Mouse (Mus musculus): Measurements from ENCODE around the gene Zmiz2. TPM values are rescaled to one million over a fixed set of nuclear protein-coding genes. Genes with fewer than 3 reads are reported as not detected.
A peak's percentile ranks its signal among the peaks of the same experiment; 100 is the strongest.
"Not testable (repeated sequence)": the region's sequence is repeated elsewhere in the genome, so short reads cannot be mapped to it uniquely, and the experiment has no call there.

Gene Zmiz2
- polyA plus RNA-seq, 1 experiment from 2014 or later, result 19.3 TPM

- ATAC-seq (ENCODE audit: low FRiP score) (peak; percentile 75; the same call in 1 of the 2 replicates), DNase-seq (ENCODE audit: low spot score) (peak; percentile 47)
- Histone ChIP-seq H3K4me3 (ENCODE audit: low read depth, low read length) (peak within 1 kb of the TSS; percentile 97), H3K27me3 (ENCODE audit: control insufficient read depth, insufficient read depth, low read length) (no peaks in the 10 kb centered on the region), H3K36me3 (ENCODE audit: control insufficient read depth, insufficient read depth, low read length) (no peaks in the 10 kb centered on the region), H3K4me1 (replicated peaks; ENCODE audit: control insufficient read depth, insufficient read depth, low read length) (peaks cover 3% of the 10 kb centered on the region; the same call in 1 of the 2 replicates), H3K9me3 (ENCODE audit: control insufficient read depth, low read length) (no peaks in the 10 kb centered on the region), H3K9ac (ENCODE audit: low read depth, low read length) (peak within 1 kb of the TSS; percentile 96), H3K27ac (ENCODE audit: low read depth, low read length) (peak within 1 kb of the TSS; percentile 93), H3K4me2 (replicated peaks; ENCODE audit: low read depth, low read length) (peak within 1 kb of the TSS; percentile 92)
- 10% methylated on average over 21 of the region's 21 CpGs for WGBS
Measured at GRCm38 (mm10) chr11:6414751-6415550, 26.1 kb downstream of the Zmiz2 start, which contains the start of gene Ppia. Ppia (plus strand) TSS chr11:6415443.

DNA sequence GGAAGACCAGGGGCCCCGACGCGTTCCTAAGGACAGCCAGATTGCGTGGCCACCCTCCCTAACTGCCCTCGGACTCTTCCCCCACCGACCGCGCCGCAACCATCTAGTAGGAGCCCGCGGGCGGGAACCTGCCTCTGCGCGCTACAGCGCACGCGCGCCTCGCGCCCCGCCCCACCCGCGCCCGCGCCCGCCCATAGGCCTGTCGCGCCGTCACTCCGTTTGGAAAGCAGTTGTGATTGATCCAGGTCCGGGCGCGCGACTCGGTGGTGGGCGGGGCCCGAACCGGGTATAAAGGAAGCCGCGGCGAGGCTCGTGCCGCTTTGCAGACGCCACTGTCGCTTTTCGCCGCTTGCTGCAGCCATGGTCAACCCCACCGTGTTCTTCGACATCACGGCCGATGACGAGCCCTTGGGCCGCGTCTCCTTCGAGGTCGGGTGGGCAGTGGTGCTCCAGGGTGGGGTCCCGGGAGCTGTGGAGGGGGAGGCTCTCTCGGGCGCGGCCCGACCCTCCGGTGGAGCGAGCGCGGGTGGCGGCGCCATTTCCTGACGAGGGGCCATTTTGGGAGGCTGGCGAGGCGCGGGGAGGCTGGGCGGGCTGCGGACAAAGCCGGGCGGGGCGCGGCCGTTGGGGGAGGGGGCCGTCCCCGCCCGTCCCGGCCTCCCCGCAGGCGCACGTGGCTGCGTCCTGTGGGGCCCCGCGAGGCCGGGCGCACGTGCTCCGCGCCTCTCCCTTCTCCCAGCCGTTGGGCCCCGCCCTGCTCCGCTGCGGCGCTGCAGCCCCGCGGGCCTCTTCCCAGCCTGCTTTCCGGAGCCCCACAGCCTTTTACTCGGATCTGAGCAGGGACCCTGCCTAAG, 26.9 kb downstream of the Zmiz2 start:
- Histone ChIP-seq H3K4me2 (replicated peaks; ENCODE audit: low read depth, low read length) (peak overlapping the region; percentile 92), H3K36me3 (ENCODE audit: control insufficient read depth, insufficient read depth, low read length) (no peaks in the 10 kb centered on the region), H3K27ac (ENCODE audit: low read depth, low read length) (peak overlapping the region; percentile 93), H3K4me1 (replicated peaks; ENCODE audit: control insufficient read depth, insufficient read depth, low read length) (peaks cover 3% of the 10 kb centered on the region; the same call in 1 of the 2 replicates), H3K4me3 (ENCODE audit: low read depth, low read length) (peak overlapping the region; percentile 97), H3K9ac (ENCODE audit: low read depth, low read length) (peak overlapping the region; percentile 96), H3K27me3 (ENCODE audit: control insufficient read depth, insufficient read depth, low read length) (no peaks in the 10 kb centered on the region), H3K9me3 (ENCODE audit: control insufficient read depth, low read length) (no peaks in the 10 kb centered on the region)
- WGBS, result under 1% methylated on average over 72 of the region's 102 CpGs
- DNase-seq (ENCODE audit: low spot score), result peak; percentile 98
- ATAC-seq (ENCODE audit: low FRiP score), result peak; percentile 96

- peak overlapping the region; percentile 92 for H3K4me2 ChIP-seq (replicated peaks; ENCODE audit: low read depth, low read length)
- no peaks in the 10 kb centered on the region for H3K27me3 ChIP-seq (ENCODE audit: control insufficient read depth, insufficient read depth, low read length)
- peak overlapping the region; percentile 96 for H3K9ac ChIP-seq (ENCODE audit: low read depth, low read length)
- no peaks in the 10 kb centered on the region for H3K9me3 ChIP-seq (ENCODE audit: control insufficient read depth, low read length)
- no peaks in the 10 kb centered on the region for H3K36me3 ChIP-seq (ENCODE audit: control insufficient read depth, insufficient read depth, low read length)
- peaks cover 3% of the 10 kb centered on the region; the same call in 1 of the 2 replicates for H3K4me1 ChIP-seq (replicated peaks; ENCODE audit: control insufficient read depth, insufficient read depth, low read length)
- peak; percentile 79 for DNase-seq (ENCODE audit: low spot score)
- peak overlapping the region; percentile 93 for H3K27ac ChIP-seq (ENCODE audit: low read depth, low read length)
- ATAC-seq (ENCODE audit: low FRiP score), result peak; percentile 51
- peak overlapping the region; percentile 97 for H3K4me3 ChIP-seq (ENCODE audit: low read depth, low read length)
- WGBS, result 3% methylated on average over 30 of the region's 30 CpGs
Measured at GRCm38 (mm10) chr11:6416405-6417034, 27.6 kb downstream of the Zmiz2 start.

GRCm38 (mm10) chr11:6417069-6417468, 28.2 kb downstream of the Zmiz2 start:
- DNase-seq (ENCODE audit: low spot score) (no peak), ATAC-seq (ENCODE audit: low FRiP score) (no peak)
- H3K4me2 ChIP-seq (replicated peaks; ENCODE audit: low read depth, low read length), result peak overlapping the region; percentile 92
- H3K27ac ChIP-seq (ENCODE audit: low read depth, low read length), result no peak overlapping the region
- H3K9me3 ChIP-seq (ENCODE audit: control insufficient read depth, low read length), result no peaks in the 10 kb centered on the region
- H3K4me1 ChIP-seq (replicated peaks; ENCODE audit: control insufficient read depth, insufficient read depth, low read length), result peaks cover 3% of the 10 kb centered on the region; the same call in 1 of the 2 replicates
- H3K36me3 ChIP-seq (ENCODE audit: control insufficient read depth, insufficient read depth, low read length), result no peaks in the 10 kb centered on the region
- peak overlapping the region; percentile 97 for H3K4me3 ChIP-seq (ENCODE audit: low read depth, low read length)
- no peaks in the 10 kb centered on the region for H3K27me3 ChIP-seq (ENCODE audit: control insufficient read depth, insufficient read depth, low read length)
- H3K9ac ChIP-seq (ENCODE audit: low read depth, low read length), result peak overlapping the region; percentile 96
- 56% methylated on average over 2 of the region's 2 CpGs for WGBS

DNA sequence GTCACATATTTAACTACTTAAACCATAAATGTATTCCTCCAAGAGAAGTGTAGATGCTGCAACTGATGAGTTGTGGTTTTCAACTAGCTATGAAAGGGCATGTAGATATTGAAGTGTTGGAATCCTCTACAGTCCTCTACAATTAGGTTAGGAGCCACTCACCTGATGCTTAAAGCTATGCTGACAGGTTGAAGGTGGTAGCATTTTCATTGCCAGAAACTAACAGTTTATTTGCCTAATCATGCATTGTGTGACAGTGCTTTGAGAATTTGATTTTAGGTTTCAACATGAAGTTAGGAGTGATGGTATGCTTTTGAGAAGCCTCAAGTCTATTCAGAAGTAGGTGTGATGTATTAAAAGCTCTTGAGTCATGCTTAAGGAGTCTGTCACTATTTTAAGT, 28.6 kb downstream of the Zmiz2 start:
- H3K4me2 ChIP-seq (replicated peaks; ENCODE audit: low read depth, low read length), result peak overlapping the region; percentile 92
- DNase-seq (ENCODE audit: low spot score), result no peak
- H3K4me1 ChIP-seq (replicated peaks; ENCODE audit: control insufficient read depth, insufficient read depth, low read length), result peaks cover 3% of the 10 kb centered on the region; the same call in 1 of the 2 replicates
- H3K36me3 ChIP-seq (ENCODE audit: control insufficient read depth, insufficient read depth, low read length), result no peaks in the 10 kb centered on the region
- no peak overlapping the region; the same call in 1 of the 2 replicates for H3K9ac ChIP-seq (ENCODE audit: low read depth, low read length)
- ATAC-seq (ENCODE audit: low FRiP score), result no peak
- H3K27me3 ChIP-seq (ENCODE audit: control insufficient read depth, insufficient read depth, low read length), result no peaks in the 10 kb centered on the region
- peak overlapping the region; percentile 97 for H3K4me3 ChIP-seq (ENCODE audit: low read depth, low read length)
- H3K27ac ChIP-seq (ENCODE audit: low read depth, low read length), result no peak overlapping the region
- no peaks in the 10 kb centered on the region for H3K9me3 ChIP-seq (ENCODE audit: control insufficient read depth, low read length)

DNA sequence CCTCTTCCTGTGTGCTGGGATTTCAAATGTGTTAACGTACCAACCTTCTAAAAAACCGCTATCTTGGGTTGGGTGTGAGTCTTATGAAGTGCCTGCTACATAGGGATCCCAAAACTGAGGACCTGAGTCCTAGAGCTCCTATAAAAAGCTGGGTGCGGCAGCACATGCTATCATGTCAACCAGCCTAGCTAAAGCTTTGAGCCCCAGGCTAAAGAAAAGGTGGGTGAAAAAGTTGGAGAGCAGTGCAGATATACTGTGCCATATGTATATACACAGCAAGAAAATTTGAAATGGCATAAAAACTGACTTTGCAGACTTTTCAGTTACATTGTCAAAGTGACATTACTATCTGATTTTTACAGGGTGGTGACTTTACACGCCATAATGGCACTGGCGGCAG, 29.9 kb downstream of the Zmiz2 start:
- Histone ChIP-seq H3K27me3 (ENCODE audit: control insufficient read depth, insufficient read depth, low read length) (no peaks in the 10 kb centered on the region), H3K27ac (ENCODE audit: low read depth, low read length) (no peak overlapping the region), H3K36me3 (ENCODE audit: control insufficient read depth, insufficient read depth, low read length) (no peaks in the 10 kb centered on the region), H3K4me3 (ENCODE audit: low read depth, low read length) (no peak overlapping the region), H3K4me2 (replicated peaks; ENCODE audit: low read depth, low read length) (no peak overlapping the region), H3K4me1 (replicated peaks; ENCODE audit: control insufficient read depth, insufficient read depth, low read length) (peaks cover 3% of the 10 kb centered on the region; the same call in 1 of the 2 replicates), H3K9ac (ENCODE audit: low read depth, low read length) (no peak overlapping the region), H3K9me3 (ENCODE audit: control insufficient read depth, low read length) (no peaks in the 10 kb centered on the region)
- DNase-seq (ENCODE audit: low spot score), result no peak
- no peak for ATAC-seq (ENCODE audit: low FRiP score)
- WGBS, result 95% methylated on average over 5 of the region's 5 CpGs

GRCm38 (mm10) chr11:6419156-6419555, 30.3 kb downstream of the Zmiz2 start:
- DNase-seq (ENCODE audit: low spot score); H3K4me1 ChIP-seq (replicated peaks; ENCODE audit: control insufficient read depth, insufficient read depth, low read length); H3K4me3 ChIP-seq (ENCODE audit: low read depth, low read length); H3K9me3 ChIP-seq (ENCODE audit: control insufficient read depth, low read length); H3K9ac ChIP-seq (ENCODE audit: low read depth, low read length); H3K4me2 ChIP-seq (replicated peaks; ENCODE audit: low read depth, low read length); H3K36me3 ChIP-seq (ENCODE audit: control insufficient read depth, insufficient read depth, low read length); H3K27me3 ChIP-seq (ENCODE audit: control insufficient read depth, insufficient read depth, low read length); ATAC-seq (ENCODE audit: low FRiP score); H3K27ac ChIP-seq (ENCODE audit: low read depth, low read length): not testable (repeated sequence)
- 63% methylated on average over 3 of the region's 4 CpGs for WGBS

DNA sequence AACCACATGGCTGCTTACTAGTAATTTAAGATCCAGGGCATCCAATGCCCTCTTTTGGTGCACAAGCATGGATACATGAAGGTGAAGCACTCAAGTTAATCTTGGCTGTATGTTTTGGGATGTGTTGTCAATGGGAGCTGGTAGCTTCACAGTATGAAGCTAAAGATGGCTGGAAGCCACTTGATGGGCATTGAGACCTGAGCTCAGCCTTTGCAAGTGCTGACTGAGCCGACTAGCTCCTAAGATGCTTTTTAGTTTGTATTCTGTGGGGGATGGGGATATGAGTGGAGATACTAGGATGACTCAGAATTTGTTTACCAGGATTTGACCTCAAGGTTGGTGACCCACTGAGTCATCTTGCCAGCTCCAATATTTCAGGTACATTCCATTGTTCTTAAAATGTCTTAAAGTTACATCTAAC, 31.4 kb downstream of the Zmiz2 start:
- no peak for ATAC-seq (ENCODE audit: low FRiP score)

More for the DNA sequence above, 31.4 kb downstream of the Zmiz2 start:
- Histone ChIP-seq H3K27me3 (ENCODE audit: control insufficient read depth, insufficient read depth, low read length) (no peaks in the 10 kb centered on the region), H3K4me1 (replicated peaks; ENCODE audit: control insufficient read depth, insufficient read depth, low read length) (no peaks in the 10 kb centered on the region; the same call in 1 of the 2 replicates), H3K27ac (ENCODE audit: low read depth, low read length) (no peak overlapping the region), H3K4me3 (ENCODE audit: low read depth, low read length) (no peak overlapping the region), H3K4me2 (replicated peaks; ENCODE audit: low read depth, low read length) (no peak overlapping the region), H3K36me3 (ENCODE audit: control insufficient read depth, insufficient read depth, low read length) (peaks cover 2% of the 10 kb centered on the region; the same call in 1 of the 2 replicates), H3K9ac (ENCODE audit: low read depth, low read length) (no peak overlapping the region), H3K9me3 (ENCODE audit: control insufficient read depth, low read length) (no peaks in the 10 kb centered on the region)
- no peak for DNase-seq (ENCODE audit: low spot score)
- WGBS, result 18% methylated on average over 1 of the region's 1 CpGs
